Mouse (Mus musculus) stomach, embryonic 16.5 days (tissue): Measurements from ENCODE around the gene Rarb. TPM values are rescaled to one million over a fixed set of nuclear protein-coding genes. Genes with fewer than 3 reads are reported as not detected.
A peak's percentile ranks its signal among the peaks of the same experiment; 100 is the strongest.

ENCODE experiments used
- ATAC-seq: fragments of 200-750 bp; cut with Nextera tagmentation; 2 replicates; pipeline ENCODE4 v1.8.0; 2017; ENCODE audit warnings: moderate number of reproducible peaks, moderate TSS enrichment; ENCODE audit not compliant: insufficient read depth, low FRiP score
- H3K27ac ChIP-seq: fragments of 300-500 bp; sonication (generic); 2 replicates; pipeline ENCODE4 v1.5.1; 2014; ENCODE audit warnings: low read length
- H3K27me3 ChIP-seq: fragments of 300-500 bp; sonication (generic); 2 replicates; pipeline ENCODE4 v1.6.1; 2014; ENCODE audit warnings: low read length, control low read depth, mixed read lengths; ENCODE audit not compliant: control insufficient read depth, insufficient read depth
- H3K36me3 ChIP-seq: fragments of 300-500 bp; sonication (generic); 2 replicates; pipeline ENCODE4 v1.6.1; 2014; ENCODE audit warnings: low read length; ENCODE audit not compliant: control insufficient read depth, insufficient read depth
- H3K4me1 ChIP-seq: fragments of 300-500 bp; sonication (generic); 2 replicates; pipeline ENCODE4 v1.6.1; 2014; ENCODE audit warnings: low read length, control low read depth, mixed read lengths; ENCODE audit not compliant: control insufficient read depth, insufficient read depth
- H3K4me2 ChIP-seq: fragments of 300-500 bp; sonication (generic); 2 replicates; pipeline ENCODE4 v1.6.1; 2014; ENCODE audit warnings: low read depth, low read length, mixed read lengths
- H3K4me3 ChIP-seq: fragments of 300-500 bp; sonication (generic); replicated peaks from 2 replicates; pipeline ENCODE4 v1.5.1; 2014; ENCODE audit warnings: mild to moderate bottlenecking, low read length
- H3K9ac ChIP-seq: fragments of 300-500 bp; sonication (generic); 2 replicates; pipeline ENCODE4 v1.6.1; 2014; ENCODE audit warnings: low read length
- H3K9me3 ChIP-seq: fragments of 300-500 bp; sonication (generic); replicated peaks from 2 replicates; pipeline ENCODE4 v1.6.1; 2016; ENCODE audit warnings: low read length, control low read depth; ENCODE audit not compliant: control insufficient read depth
- whole genome bisulfite sequencing: fragments of 180-500 bp; shearing (Covaris S2); extraction: QIAGEN DNeasy Blood & Tissue Kit; methylation state at CpG from one replicate; pipeline ENCODE4 v1.1.7; 2014; 5-methylcytosine and 5-hydroxymethylcytosine counted together
- polyA plus RNA-seq: library from polyadenylated mRNA; unstranded; fragments of >200 nt; fragmentation: Nextera tagmentation; extraction: Ambion mirVana; gene quantifications from 2 replicates; pipeline ENCODE4 v1.2.1, GENCODE M21; 2015

Gene Rarb
- polyA plus RNA-seq, 1 experiment from 2014 or later: 17.9 TPM

DNA sequence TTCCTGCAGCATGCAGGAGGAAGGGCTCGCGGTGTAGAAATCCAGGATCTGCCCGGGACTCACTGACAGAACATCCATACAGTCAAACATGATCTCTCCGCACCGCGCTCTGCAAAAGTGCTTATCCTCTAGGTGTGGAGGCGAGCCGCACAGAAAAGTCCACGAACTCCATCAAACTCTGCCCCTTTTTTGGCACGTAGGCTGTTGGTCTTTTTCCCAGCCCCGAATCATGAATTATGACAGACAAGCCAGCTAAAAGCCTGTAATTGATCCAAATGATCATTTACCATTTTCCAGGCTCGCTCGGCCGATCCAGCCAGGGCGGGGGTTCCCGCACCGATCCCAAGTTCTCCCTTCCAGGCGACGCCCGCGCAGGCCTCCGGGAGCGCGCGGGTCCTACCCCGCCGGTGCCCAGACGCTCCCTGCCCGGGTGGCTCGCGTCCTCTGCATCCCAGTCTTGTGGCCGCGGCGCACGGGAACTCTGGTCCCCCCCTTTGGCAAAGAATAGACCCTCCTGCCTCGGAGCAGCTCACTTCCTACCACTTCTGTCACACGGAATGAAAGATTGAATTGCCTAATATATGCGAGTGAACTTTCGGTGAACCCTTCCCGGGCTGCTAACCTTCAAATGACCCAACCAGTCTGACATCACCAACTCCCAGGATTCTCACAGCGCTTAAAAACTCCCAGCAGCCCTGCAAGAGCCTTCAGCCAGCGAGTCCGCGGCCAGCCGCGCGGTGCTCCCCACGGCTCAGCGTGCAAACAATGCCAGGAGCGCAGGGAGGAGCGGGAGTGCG lies 243.8 kb downstream of the Rarb start:
- Histone ChIP-seq H3K9ac (peak overlapping the region; percentile 78), H3K4me1 (no peaks in the 10 kb centered on the region; the same call in 1 of the 2 replicates), H3K27ac (peak overlapping the region; percentile 93), H3K27me3 (0 out of 2 replicates have a peak, but pooled peaks cover 2% of the 10 kb centered on the region), H3K36me3 (no peaks in the 10 kb centered on the region), H3K4me3 (peak overlapping the region; percentile 66), H3K4me2 (peak overlapping the region; percentile 78), H3K9me3 (no peaks in the 10 kb centered on the region)
- peak; percentile 93 for ATAC-seq
- under 1% methylated on average over 52 of the region's 52 CpGs for WGBS

DNA sequence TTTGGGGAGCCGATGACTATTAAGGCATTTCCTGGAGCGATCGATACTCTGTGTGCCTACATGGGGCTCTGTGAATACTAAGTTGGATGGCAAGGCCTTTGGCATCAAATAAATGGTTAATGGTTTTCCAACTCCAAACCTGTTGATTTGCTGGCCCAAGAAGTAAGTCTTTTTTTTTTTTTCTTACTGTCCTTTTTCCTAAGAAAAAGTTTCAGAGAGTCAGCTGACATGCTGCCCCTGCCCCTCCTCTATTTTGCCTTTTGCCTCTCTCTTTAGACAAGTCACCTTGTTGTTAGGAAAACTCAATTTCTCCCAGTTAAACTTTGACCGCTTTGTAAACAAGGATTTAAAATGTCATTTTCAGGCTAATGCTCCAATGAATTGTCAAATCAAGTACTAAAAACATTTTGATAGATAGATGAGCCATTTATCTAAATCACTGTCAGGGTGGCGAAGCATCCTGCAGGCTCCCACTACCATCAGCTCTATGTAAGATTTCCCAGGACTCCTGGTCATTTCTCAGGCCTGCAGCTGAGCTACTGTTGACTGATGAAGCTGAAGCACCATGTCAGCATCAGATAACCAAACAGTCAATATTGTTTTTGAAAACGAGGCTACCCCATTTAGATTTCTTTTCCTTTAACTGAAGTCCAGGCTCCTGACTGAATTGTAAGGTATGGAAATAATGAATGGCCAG lies 245.3 kb downstream of the Rarb start:
- Histone ChIP-seq H3K27ac (0 out of 2 replicates have a peak overlapping the region, but pooled peaks have one; percentile 93), H3K36me3 (no peaks in the 10 kb centered on the region), H3K4me1 (peaks cover 10% of the 10 kb centered on the region; the same call in 1 of the 2 replicates), H3K27me3 (0 out of 2 replicates have a peak, but pooled peaks cover 2% of the 10 kb centered on the region), H3K9ac (peak overlapping the region; percentile 78), H3K4me2 (peak overlapping the region; percentile 78), H3K4me3 (peak overlapping the region; percentile 66), H3K9me3 (no peaks in the 10 kb centered on the region)
- 28% methylated on average over 6 of the region's 6 CpGs for WGBS
- ATAC-seq: no peak

DNA sequence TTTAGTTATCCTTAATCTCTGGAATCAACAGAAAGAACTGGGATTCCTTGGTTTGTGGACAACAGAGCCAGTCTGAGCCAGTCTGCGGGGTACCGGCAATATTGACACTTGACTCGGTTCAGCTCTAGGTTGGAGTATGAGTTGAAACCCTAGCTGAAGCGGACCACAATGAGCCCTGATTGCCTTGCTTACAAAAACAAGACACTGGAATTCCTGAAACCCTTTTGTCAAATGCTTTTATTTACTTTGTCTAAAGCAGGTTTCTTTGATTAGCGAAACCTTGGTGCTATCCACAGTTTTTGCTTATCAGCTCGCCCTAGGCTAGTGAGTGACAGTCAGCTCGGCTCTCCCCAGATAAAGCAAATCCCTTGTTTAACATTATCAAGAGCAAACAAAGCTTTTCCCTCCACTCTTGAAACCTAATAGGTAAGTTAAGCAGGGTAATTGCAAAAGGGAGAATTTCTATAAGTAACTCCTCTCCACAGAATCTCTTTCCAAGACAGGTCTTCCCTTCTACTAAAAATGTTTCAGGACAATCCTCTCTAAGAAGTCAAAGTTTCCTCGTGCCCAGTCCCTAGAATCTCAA lies 246.1 kb downstream of the Rarb start:
- peak overlapping the region; percentile 56; the same call in 1 of the 2 replicates for H3K27ac ChIP-seq
- H3K4me1 ChIP-seq: peaks cover 10% of the 10 kb centered on the region; the same call in 1 of the 2 replicates
- peak overlapping the region; percentile 78 for H3K4me2 ChIP-seq
- WGBS: 20% methylated on average over 8 of the region's 8 CpGs
- H3K9ac ChIP-seq: peak overlapping the region; percentile 62
- no peak for ATAC-seq
- H3K4me3 ChIP-seq: peak overlapping the region; percentile 66
- 0 out of 2 replicates have a peak, but pooled peaks cover 2% of the 10 kb centered on the region for H3K27me3 ChIP-seq
- no peaks in the 10 kb centered on the region for H3K9me3 ChIP-seq
- H3K36me3 ChIP-seq: no peaks in the 10 kb centered on the region

DNA sequence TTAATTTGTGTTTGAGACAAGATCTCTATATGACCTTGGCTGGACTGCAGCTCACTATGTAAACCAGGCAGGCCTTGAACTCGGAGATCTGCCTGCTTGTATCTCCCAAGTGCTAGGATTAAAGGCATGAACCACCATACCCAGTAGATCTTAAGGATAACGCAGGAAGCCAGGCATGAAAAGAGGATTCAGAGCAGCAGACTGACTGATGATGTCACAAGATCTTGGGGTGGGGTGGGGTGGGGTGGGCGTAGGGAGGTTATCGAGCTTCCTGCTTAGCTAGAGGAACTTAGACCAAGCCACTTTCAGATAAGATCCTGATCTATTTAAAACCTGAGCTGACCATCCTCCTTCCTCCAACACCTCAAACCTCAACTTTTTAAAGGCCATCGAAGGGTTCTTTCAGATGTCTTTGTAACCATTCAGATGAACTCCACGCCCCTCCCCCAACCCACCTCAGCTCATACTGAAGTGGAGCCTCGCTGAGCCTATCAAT lies 249.4 kb downstream of the Rarb start:
- H3K4me3 ChIP-seq: no peak overlapping the region
- H3K9ac ChIP-seq: no peak overlapping the region
- H3K4me2 ChIP-seq: no peak overlapping the region
- no peak for ATAC-seq
- H3K4me1 ChIP-seq: 0 out of 2 replicates have a peak, but pooled peaks cover 10% of the 10 kb centered on the region
- no peak overlapping the region; the same call in 1 of the 2 replicates for H3K27ac ChIP-seq
- 40% methylated on average over 7 of the region's 7 CpGs for WGBS
- H3K36me3 ChIP-seq: no peaks in the 10 kb centered on the region
- no peaks in the 10 kb centered on the region for H3K27me3 ChIP-seq
- H3K9me3 ChIP-seq: no peaks in the 10 kb centered on the region

DNA sequence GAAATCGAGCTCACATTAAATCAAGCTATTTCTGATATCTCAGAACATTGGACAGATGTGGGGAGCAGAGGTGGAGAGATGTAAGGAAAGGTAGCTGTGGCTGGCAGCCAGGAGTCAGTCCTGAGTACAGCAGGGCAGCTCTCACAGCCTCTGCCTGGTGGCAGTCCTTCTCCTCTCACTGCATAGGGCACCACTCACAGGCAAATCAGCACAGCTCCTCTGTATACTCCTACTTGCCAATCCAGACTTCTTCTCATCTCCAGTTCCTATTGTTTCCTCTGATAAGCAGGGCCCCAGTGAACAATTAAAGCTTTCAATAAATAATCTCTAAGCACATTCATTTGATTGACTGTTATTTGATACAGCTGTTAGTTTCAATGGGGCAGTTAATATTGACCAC lies 252.0 kb downstream of the Rarb start:
- Histone ChIP-seq H3K9me3 (no peaks in the 10 kb centered on the region), H3K27ac (no peak overlapping the region), H3K36me3 (no peaks in the 10 kb centered on the region), H3K27me3 (no peaks in the 10 kb centered on the region), H3K4me1 (0 out of 2 replicates have a peak, but pooled peaks cover 10% of the 10 kb centered on the region), H3K4me2 (no peak overlapping the region), H3K4me3 (no peak overlapping the region), H3K9ac (no peak overlapping the region)
- WGBS: 59% methylated on average over 1 of the region's 1 CpGs
- ATAC-seq: no peak

DNA sequence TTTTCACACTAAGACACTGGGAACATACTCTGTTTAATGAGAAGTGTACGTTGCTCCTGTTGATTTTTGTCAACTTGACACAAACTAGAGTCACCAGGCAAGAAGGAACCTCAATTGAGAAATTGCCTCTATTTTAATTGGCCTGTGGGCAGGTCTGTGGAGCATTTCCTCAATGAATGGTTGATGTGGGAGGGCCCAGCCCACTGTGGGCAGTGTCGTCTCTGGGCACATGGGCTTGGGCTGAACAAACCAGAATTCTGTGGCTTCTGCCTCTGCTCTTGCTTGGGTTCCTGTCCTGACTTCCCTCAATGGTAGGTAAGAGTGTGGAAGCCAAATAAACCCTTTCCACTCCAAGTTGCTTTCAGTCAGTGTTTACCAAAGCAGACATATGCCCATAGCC lies 255.0 kb downstream of the Rarb start:
- no peak for ATAC-seq
- 53% methylated on average over 2 of the region's 2 CpGs for WGBS
- Histone ChIP-seq H3K36me3 (no peaks in the 10 kb centered on the region), H3K4me2 (no peak overlapping the region), H3K9me3 (no peaks in the 10 kb centered on the region), H3K27ac (no peak overlapping the region), H3K4me3 (no peak overlapping the region), H3K9ac (no peak overlapping the region), H3K4me1 (no peaks in the 10 kb centered on the region), H3K27me3 (no peaks in the 10 kb centered on the region)

DNA sequence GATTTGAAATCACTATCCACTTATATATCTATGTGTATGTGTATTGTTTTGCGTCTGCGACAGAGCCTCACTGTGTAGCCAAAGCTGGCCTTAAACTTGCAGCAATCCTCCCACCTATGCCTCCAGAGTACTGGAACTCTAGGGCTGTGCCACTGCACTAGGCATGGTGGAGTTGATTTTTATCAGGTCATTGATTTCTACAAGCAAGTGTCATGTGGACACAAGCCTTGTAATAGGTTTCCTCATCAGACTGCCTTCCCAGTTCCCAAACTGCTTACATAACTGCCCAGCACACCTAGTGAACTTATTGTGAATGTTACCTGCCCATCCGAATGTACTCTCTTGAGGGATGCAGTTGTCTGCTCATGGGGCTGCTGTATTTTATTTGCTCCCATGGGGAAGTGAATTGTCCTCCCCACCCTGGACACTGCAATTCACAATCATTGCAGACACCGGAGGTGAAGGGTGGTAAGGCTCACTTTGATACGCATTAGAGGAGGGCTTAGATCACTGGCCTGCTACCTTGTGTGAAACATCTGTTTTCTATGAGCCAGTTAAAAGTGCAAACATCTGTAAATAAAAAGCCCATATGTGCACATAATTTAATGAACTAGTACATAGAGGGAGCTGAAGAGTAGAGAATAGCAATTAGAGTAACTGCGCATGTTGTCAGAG lies 257.3 kb downstream of the Rarb start:
- no peak overlapping the region for H3K27ac ChIP-seq
- 85% methylated on average over 6 of the region's 6 CpGs for WGBS
- H3K9me3 ChIP-seq: no peaks in the 10 kb centered on the region
- no peak for ATAC-seq
- no peak overlapping the region for H3K9ac ChIP-seq
- no peaks in the 10 kb centered on the region for H3K27me3 ChIP-seq
- H3K4me1 ChIP-seq: 0 out of 2 replicates have a peak, but pooled peaks cover 1% of the 10 kb centered on the region
- no peak overlapping the region for H3K4me3 ChIP-seq
- no peak overlapping the region for H3K4me2 ChIP-seq
- H3K36me3 ChIP-seq: no peaks in the 10 kb centered on the region

DNA sequence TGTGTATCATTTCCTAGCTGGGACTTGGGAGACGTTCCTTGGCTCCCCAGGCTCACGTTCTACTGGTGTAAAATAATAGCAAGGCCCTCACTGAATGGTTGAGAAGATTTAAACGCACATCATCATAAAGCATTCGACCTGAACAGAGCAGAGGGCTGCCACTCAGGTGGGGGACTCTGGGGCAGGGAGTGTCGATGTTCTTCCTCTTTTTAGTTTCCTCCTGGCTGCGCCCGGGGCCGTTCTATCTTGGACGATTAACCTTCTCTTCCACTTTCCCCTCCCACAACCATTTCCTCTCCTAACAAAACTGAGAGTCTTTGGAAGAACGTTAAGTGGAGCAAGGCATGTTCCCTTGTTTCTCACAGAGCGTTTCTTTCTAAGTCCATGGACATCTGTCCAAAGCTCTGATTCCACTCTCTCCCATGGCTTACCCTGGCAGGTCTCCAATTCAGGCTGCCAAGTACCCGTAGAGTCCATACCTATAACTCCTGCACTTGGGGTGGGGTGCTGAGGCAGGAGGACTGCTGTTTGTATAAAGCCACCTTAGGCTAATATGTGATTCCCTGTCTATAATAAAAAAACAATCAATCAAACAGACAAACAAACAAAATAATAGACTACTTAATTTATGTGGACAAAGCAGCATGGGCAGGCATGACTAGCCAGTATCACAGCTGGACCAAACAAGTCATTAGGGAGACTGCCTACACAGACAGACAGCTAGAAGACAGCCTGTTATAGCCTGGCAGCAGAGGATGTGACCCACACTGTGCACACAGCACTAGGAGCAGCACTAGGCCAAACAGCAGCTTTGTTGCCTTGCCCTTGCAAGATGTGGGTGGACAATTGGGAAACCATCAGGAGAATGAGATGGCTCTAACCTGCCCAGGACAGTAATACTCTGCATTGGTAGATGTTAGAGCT lies 259.4 kb downstream of the Rarb start:
- no peak for ATAC-seq
- H3K9ac ChIP-seq: no peak overlapping the region
- H3K36me3 ChIP-seq: no peaks in the 10 kb centered on the region
- H3K4me3 ChIP-seq: no peak overlapping the region
- H3K27ac ChIP-seq: no peak overlapping the region
- 45% methylated on average over 12 of the region's 12 CpGs for WGBS
- H3K4me2 ChIP-seq: no peak overlapping the region
- H3K4me1 ChIP-seq: peaks cover 16% of the 10 kb centered on the region
- no peaks in the 10 kb centered on the region for H3K9me3 ChIP-seq
- H3K27me3 ChIP-seq: no peaks in the 10 kb centered on the region
